Mouse (Mus musculus): ENCODE results near the gene Kcnd2. TPM values are rescaled to one million over a fixed set of nuclear protein-coding genes. Genes with fewer than 3 reads are reported as not detected.

Gene Kcnd2
- polyA plus RNA-seq, 1 experiment from 2014 or later, result 0.84 TPM

- Histone ChIP-seq H3K36me3 (no peaks in the 10 kb centered on the region), H3K4me1 (replicated peaks) (no peaks in the 10 kb centered on the region), H3K27me3 (ENCODE audit: insufficient read depth, poor library complexity, severe bottlenecking) (no peaks in the 10 kb centered on the region), H3K4me3 (no peak overlapping the region), H3K27ac (no peak overlapping the region), H3K9me3 (no peaks in the 10 kb centered on the region)
- DNase-seq (ENCODE audit: low spot score), result no peak
- 75% methylated on average over 2 of the region's 2 CpGs for WGBS
These were observed 525.3 kb downstream of the Kcnd2 start for GRCm38 (mm10) chr6:21740606-21741005.

GRCm38 (mm10) chr6:21744615-21745266, 529.4 kb downstream of the Kcnd2 start:
- H3K4me1 ChIP-seq (replicated peaks), result no peaks in the 10 kb centered on the region
- WGBS, result 87% methylated on average over 3 of the region's 3 CpGs
- no peaks in the 10 kb centered on the region for H3K9me3 ChIP-seq
- H3K27ac ChIP-seq, result no peak overlapping the region
- no peak for DNase-seq (ENCODE audit: low spot score)
- H3K27me3 ChIP-seq (ENCODE audit: insufficient read depth, poor library complexity, severe bottlenecking), result no peaks in the 10 kb centered on the region
- H3K36me3 ChIP-seq, result no peaks in the 10 kb centered on the region
- no peak overlapping the region for H3K4me3 ChIP-seq

- WGBS, result 83% methylated on average over 1 of the region's 1 CpGs
- Histone ChIP-seq H3K4me1 (replicated peaks) (no peaks in the 10 kb centered on the region), H3K36me3 (no peaks in the 10 kb centered on the region), H3K4me3 (no peak overlapping the region), H3K27ac (no peak overlapping the region), H3K27me3 (ENCODE audit: insufficient read depth, poor library complexity, severe bottlenecking) (no peaks in the 10 kb centered on the region), H3K9me3 (no peaks in the 10 kb centered on the region)
- no peak for DNase-seq (ENCODE audit: low spot score)
These were observed 532.2 kb downstream of the Kcnd2 start for GRCm38 (mm10) chr6:21747536-21747935.

- 90% methylated on average over 12 of the region's 12 CpGs for WGBS
- peaks cover 13% of the 10 kb centered on the region; the same call in 1 of the 2 replicates for H3K36me3 ChIP-seq
- H3K4me3 ChIP-seq, result no peak overlapping the region
- no peak for DNase-seq (ENCODE audit: low spot score)
- H3K9me3 ChIP-seq, result no peaks in the 10 kb centered on the region
- no peaks in the 10 kb centered on the region for H3K4me1 ChIP-seq (replicated peaks)
- H3K27ac ChIP-seq, result no peak overlapping the region
- H3K27me3 ChIP-seq (ENCODE audit: insufficient read depth, poor library complexity, severe bottlenecking), result no peaks in the 10 kb centered on the region
These were observed 552.5 kb downstream of the Kcnd2 start for GRCm38 (mm10) chr6:21767787-21768221.

GRCm38 (mm10) chr6:21768745-21769446, 553.6 kb downstream of the Kcnd2 start:
- Histone ChIP-seq H3K9me3 (no peaks in the 10 kb centered on the region), H3K27me3 (ENCODE audit: insufficient read depth, poor library complexity, severe bottlenecking) (no peaks in the 10 kb centered on the region), H3K4me3 (no peak overlapping the region), H3K27ac (no peak overlapping the region), H3K4me1 (replicated peaks) (no peaks in the 10 kb centered on the region), H3K36me3 (peaks cover 13% of the 10 kb centered on the region; the same call in 1 of the 2 replicates)
- DNase-seq (ENCODE audit: low spot score), result no peak
- 93% methylated on average over 9 of the region's 9 CpGs for WGBS

- 95% methylated on average over 1 of the region's 1 CpGs for WGBS
- DNase-seq (ENCODE audit: low spot score), result no peak
- Histone ChIP-seq H3K27me3 (ENCODE audit: insufficient read depth, poor library complexity, severe bottlenecking) (no peaks in the 10 kb centered on the region), H3K36me3 (peaks cover 13% of the 10 kb centered on the region; the same call in 1 of the 2 replicates), H3K9me3 (no peaks in the 10 kb centered on the region), H3K4me1 (replicated peaks) (no peaks in the 10 kb centered on the region), H3K27ac (no peak overlapping the region), H3K4me3 (no peak overlapping the region)
These were observed 554.1 kb downstream of the Kcnd2 start for GRCm38 (mm10) chr6:21769447-21769809.

- 91% methylated on average over 7 of the region's 7 CpGs for WGBS
- no peak overlapping the region for H3K27ac ChIP-seq
These were observed 559.1 kb downstream of the Kcnd2 start for GRCm38 (mm10) chr6:21774213-21774916.

More at GRCm38 (mm10) chr6:21774213-21774916, 559.1 kb downstream of the Kcnd2 start:
- no peaks in the 10 kb centered on the region for H3K4me1 ChIP-seq (replicated peaks)
- H3K4me3 ChIP-seq, result no peak overlapping the region
- H3K36me3 ChIP-seq, result peaks cover 13% of the 10 kb centered on the region; the same call in 1 of the 2 replicates
- no peaks in the 10 kb centered on the region for H3K27me3 ChIP-seq (ENCODE audit: insufficient read depth, poor library complexity, severe bottlenecking)
- DNase-seq (ENCODE audit: low spot score), result no peak
- no peaks in the 10 kb centered on the region for H3K9me3 ChIP-seq

Measured in hindbrain, embryonic 10.5 days (tissue).